Mouse (Mus musculus) heart, embryonic 12.5 days (tissue): Measurements from ENCODE around the gene Slc2a8. TPM values are rescaled to one million over a fixed set of nuclear protein-coding genes. Genes with fewer than 3 reads are reported as not detected.

ENCODE experiments used
- ATAC-seq: fragments of 200-750 bp; cut with Nextera tagmentation; 2 replicates; pipeline ENCODE4 v1.8.0; 2017; ENCODE audit warnings: moderate TSS enrichment, moderate library complexity; ENCODE audit not compliant: insufficient number of reproducible peaks, low FRiP score
- H3K27ac ChIP-seq: fragments of 300-500 bp; sonication (generic); 2 replicates; pipeline ENCODE4 v1.5.1; 2016; ENCODE audit warnings: mild to moderate bottlenecking, moderate library complexity; ENCODE audit not compliant: poor library complexity, severe bottlenecking
- H3K27me3 ChIP-seq: fragments of 300-500 bp; sonication (generic); replicated peaks from 2 replicates; pipeline ENCODE4 v1.6.1; 2016; ENCODE audit warnings: mild to moderate bottlenecking, moderate library complexity
- H3K36me3 ChIP-seq: fragments of 300-500 bp; sonication (generic); 2 replicates; pipeline ENCODE4 v1.6.1; 2016; ENCODE audit warnings: mild to moderate bottlenecking, moderate library complexity
- H3K4me1 ChIP-seq: fragments of 300-500 bp; sonication (generic); replicated peaks from 2 replicates; pipeline ENCODE4 v1.6.1; 2016; ENCODE audit warnings: mild to moderate bottlenecking
- H3K4me2 ChIP-seq: fragments of 300-500 bp; sonication (generic); 2 replicates; pipeline ENCODE4 v1.6.1; 2016; ENCODE audit warnings: mild to moderate bottlenecking, moderate library complexity
- H3K4me3 ChIP-seq: fragments of 300-500 bp; sonication (generic); 2 replicates; pipeline ENCODE4 v1.5.1; 2016; ENCODE audit warnings: mild to moderate bottlenecking
- H3K9ac ChIP-seq: fragments of 300-500 bp; sonication (generic); 2 replicates; pipeline ENCODE4 v1.6.1; 2016; ENCODE audit warnings: mild to moderate bottlenecking, moderate library complexity
- H3K9me3 ChIP-seq: fragments of 300-500 bp; sonication (generic); replicated peaks from 2 replicates; pipeline ENCODE4 v1.6.1; 2016; ENCODE audit warnings: mild to moderate bottlenecking, moderate library complexity
- WGBS: fragments of 180-500 bp; shearing (Covaris S2); methylation state at CpG from one replicate; pipeline ENCODE4 v1.1.7; 2016; 5-methylcytosine and 5-hydroxymethylcytosine counted together
- polyA plus RNA-seq: library from polyadenylated mRNA; unstranded; fragments of >200 nt; fragmentation: Nextera tagmentation; extraction: Ambion mirVana; gene quantifications from 2 replicates; pipeline ENCODE4 v1.2.1, GENCODE M21; 2016

The Slc2a8 gene
- polyA plus RNA-seq, 1 experiment from 2014 or later: 19.7 TPM

DNA sequence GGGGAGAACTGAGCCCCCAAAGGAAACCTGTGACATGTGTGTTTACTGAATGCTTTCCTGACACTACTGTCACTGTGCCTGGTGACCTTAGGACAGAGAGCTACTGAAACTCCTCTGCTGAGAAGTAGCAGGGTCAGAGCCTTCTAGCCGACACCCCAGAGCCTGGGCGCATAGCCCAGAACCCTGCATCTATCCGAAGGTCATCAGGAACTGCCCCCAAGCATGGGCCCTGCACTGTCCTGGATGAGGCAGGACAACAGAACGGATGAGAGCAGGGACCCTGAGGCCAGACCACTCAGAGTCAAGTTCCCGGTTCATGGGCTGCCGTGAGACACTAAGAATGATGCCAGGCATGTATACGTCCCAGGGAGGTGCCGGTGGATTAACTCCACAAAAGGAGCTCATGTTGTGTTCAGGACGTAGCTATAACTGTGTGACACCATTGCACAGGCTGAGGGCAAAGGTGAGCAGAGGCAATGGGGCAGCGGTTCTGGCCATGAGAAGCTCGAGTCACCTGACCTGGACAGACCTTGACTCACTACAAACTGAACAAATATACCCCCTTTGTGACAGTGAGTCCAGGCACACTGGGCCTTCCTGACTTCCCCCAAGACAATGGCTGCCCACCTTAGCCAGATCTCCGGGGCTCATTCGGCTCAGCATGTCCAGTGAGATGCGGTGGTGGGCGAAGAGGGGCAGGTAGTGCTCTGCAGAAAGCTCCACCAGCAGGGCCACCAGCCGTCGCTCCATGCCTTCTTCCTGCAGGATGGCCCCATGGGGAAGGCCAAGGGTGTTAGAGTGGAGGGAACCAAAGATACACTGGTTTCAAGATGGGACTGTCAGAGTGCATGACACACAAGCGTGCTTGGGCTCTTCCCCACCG is 52.7 kb downstream of the Slc2a8 start:
- Histone ChIP-seq H3K9ac (no peak overlapping the region), H3K4me1 (no peaks in the 10 kb centered on the region), H3K9me3 (no peaks in the 10 kb centered on the region), H3K4me2 (no peak overlapping the region), H3K36me3 (peaks cover 71% of the 10 kb centered on the region), H3K4me3 (no peak overlapping the region), H3K27ac (no peak overlapping the region), H3K27me3 (no peaks in the 10 kb centered on the region)
- WGBS: 88% methylated on average over 19 of the region's 19 CpGs
- ATAC-seq: no peak

DNA sequence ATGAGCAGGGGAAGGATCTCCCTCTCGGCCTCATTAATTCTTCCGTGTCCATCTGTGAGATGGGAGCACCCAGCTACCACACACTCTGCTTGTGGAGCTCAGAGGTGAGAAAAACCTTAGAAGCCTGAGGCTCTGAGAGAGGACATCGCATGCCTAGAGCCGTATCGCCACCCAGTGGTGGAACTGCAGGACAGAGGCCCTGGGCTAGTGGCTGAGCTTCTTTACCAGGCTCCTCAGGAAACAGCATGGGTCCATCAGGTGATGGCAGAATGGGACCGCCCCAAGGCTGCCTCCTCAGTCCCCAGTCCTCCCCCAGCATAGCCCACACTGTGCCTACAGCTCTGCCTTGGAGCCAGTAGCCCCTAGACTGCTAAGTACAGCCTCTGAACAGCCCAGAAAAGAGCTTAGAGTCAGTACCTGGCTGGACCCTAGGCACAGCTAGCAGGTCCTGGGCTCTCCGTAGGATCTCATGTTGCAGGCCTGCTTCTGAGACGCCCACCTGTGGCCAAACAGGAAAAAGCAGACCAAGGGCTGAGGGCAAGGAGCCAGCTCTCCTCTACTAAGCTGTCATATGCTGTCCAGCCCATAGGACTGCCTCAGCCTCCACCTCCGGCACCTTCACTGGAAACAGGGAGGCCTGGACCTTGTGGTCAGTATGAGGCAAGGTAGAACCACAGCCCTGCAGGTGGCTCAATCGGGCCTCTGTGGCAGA is 53.5 kb downstream of the Slc2a8 start:
- ATAC-seq: peak; percentile 53
- H3K36me3 ChIP-seq: peaks cover 71% of the 10 kb centered on the region
- H3K9ac ChIP-seq: no peak overlapping the region
- no peak overlapping the region for H3K4me3 ChIP-seq
- H3K27ac ChIP-seq: no peak overlapping the region
- no peaks in the 10 kb centered on the region for H3K9me3 ChIP-seq
- H3K27me3 ChIP-seq: no peaks in the 10 kb centered on the region
- WGBS: 28% methylated on average over 10 of the region's 10 CpGs
- H3K4me2 ChIP-seq: no peak overlapping the region
- no peaks in the 10 kb centered on the region for H3K4me1 ChIP-seq

- Histone ChIP-seq H3K4me2 (no peak overlapping the region), H3K9ac (no peak overlapping the region), H3K27ac (no peak overlapping the region), H3K27me3 (no peaks in the 10 kb centered on the region), H3K4me1 (no peaks in the 10 kb centered on the region), H3K36me3 (peaks cover 71% of the 10 kb centered on the region), H3K9me3 (no peaks in the 10 kb centered on the region), H3K4me3 (no peak overlapping the region)
- ATAC-seq: no peak
- 77% methylated on average over 15 of the region's 15 CpGs for WGBS
Observed at GRCm38 (mm10) chr2:32927624-32928234, 54.2 kb downstream of the Slc2a8 start.

GRCm38 (mm10) chr2:32926330-32927075 is 55.4 kb downstream of the Slc2a8 start:
- H3K9me3 ChIP-seq: no peaks in the 10 kb centered on the region
- no peaks in the 10 kb centered on the region for H3K27me3 ChIP-seq
- H3K4me2 ChIP-seq: no peak overlapping the region
- peaks cover 76% of the 10 kb centered on the region for H3K36me3 ChIP-seq
- ATAC-seq: no peak
- no peak overlapping the region for H3K4me3 ChIP-seq
- H3K9ac ChIP-seq: no peak overlapping the region
- H3K4me1 ChIP-seq: no peaks in the 10 kb centered on the region
- H3K27ac ChIP-seq: no peak overlapping the region
- 83% methylated on average over 12 of the region's 12 CpGs for WGBS

DNA sequence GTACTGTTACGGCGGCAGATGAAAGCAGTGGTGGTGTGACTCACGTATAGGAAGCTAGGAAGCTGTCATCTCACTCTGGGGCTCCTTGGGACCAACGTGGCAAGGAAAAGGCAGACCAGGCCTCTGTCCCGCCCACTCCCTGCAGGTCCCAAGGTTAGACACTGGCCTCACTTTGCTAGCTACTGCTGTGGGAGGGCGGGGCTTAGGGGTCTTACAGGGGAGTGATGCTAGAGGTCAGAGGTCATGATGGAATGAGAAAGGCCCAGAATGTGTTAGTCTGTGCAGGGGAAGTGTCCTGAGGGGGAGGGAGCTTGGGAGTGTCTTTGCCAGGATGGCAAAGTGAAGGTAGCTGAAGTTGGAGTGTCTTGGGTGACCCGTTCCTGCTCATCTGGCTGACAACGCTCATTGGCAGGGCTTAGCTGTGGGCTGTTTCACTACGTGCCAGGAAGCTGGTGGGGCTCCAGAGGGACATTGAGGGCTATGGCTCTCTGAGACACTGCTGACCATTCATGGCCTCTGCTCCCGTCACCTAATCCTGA is 57.5 kb downstream of the Slc2a8 start:
- Histone ChIP-seq H3K4me3 (no peak overlapping the region), H3K27me3 (no peaks in the 10 kb centered on the region), H3K4me2 (no peak overlapping the region), H3K36me3 (peaks cover 87% of the 10 kb centered on the region), H3K9ac (no peak overlapping the region), H3K4me1 (no peaks in the 10 kb centered on the region), H3K9me3 (no peaks in the 10 kb centered on the region), H3K27ac (no peak overlapping the region)
- no peak for ATAC-seq
- WGBS: 73% methylated on average over 10 of the region's 10 CpGs

- H3K4me2 ChIP-seq: no peak overlapping the region
- peaks cover 87% of the 10 kb centered on the region for H3K36me3 ChIP-seq
- H3K27ac ChIP-seq: no peak overlapping the region
- H3K4me1 ChIP-seq: no peaks in the 10 kb centered on the region
- H3K27me3 ChIP-seq: no peaks in the 10 kb centered on the region
- no peak overlapping the region for H3K4me3 ChIP-seq
- no peak overlapping the region for H3K9ac ChIP-seq
- ATAC-seq: no peak
- 90% methylated on average over 24 of the region's 24 CpGs for WGBS
- H3K9me3 ChIP-seq: no peaks in the 10 kb centered on the region
Observed at GRCm38 (mm10) chr2:32923551-32924250, 58.2 kb downstream of the Slc2a8 start.

Other genes with a start within 250 kb of the Slc2a8 start
- not detected in 2 replicates for gene 6330409D20Rik, start 241.1 kb downstream of the Slc2a8 start, polyA plus RNA-seq
- gene Tor2a, start 224.8 kb downstream of the Slc2a8 start, polyA plus RNA-seq: 38.5 and 39.3 TPM in 2 replicates
- gene Ttc16, start 206.4 kb downstream of the Slc2a8 start, polyA plus RNA-seq: 0.09 and 0.24 TPM in 2 replicates
- 4.2 and 5.2 TPM in 2 replicates for gene Ptrh1, start 206.3 kb downstream of the Slc2a8 start, polyA plus RNA-seq
- 0.63 and 0.98 TPM in 2 replicates for gene Cfap157, start 197.7 kb downstream of the Slc2a8 start, polyA plus RNA-seq
- 30.8 and 31.1 TPM in 2 replicates for gene Stxbp1, start 134.8 kb downstream of the Slc2a8 start, polyA plus RNA-seq
- gene Fam129b, start 106.0 kb downstream of the Slc2a8 start, polyA plus RNA-seq: 62.0 and 64.4 TPM in 2 replicates
- gene Rpl12, start 20.5 kb downstream of the Slc2a8 start, polyA plus RNA-seq: 99.8 and 114 TPM in 2 replicates
- gene Lrsam1, start 20.5 kb downstream of the Slc2a8 start, polyA plus RNA-seq: 11.1 and 11.8 TPM in 2 replicates
- gene Garnl3, start 149.6 kb upstream of the Slc2a8 start, polyA plus RNA-seq: 14.0 and 18.0 TPM in 2 replicates
- 54.6 and 54.7 TPM in 2 replicates for gene Angptl2, start 234.0 kb upstream of the Slc2a8 start, polyA plus RNA-seq